Mouse (Mus musculus): ENCODE results near the gene Iqsec1.
A peak's percentile ranks its signal among the peaks of the same experiment; 100 is the strongest.
"Not testable (repeated sequence)": the region's sequence is repeated elsewhere in the genome, so short reads cannot be mapped to it uniquely, and the experiment has no call there.

The Iqsec1 gene

DNA sequence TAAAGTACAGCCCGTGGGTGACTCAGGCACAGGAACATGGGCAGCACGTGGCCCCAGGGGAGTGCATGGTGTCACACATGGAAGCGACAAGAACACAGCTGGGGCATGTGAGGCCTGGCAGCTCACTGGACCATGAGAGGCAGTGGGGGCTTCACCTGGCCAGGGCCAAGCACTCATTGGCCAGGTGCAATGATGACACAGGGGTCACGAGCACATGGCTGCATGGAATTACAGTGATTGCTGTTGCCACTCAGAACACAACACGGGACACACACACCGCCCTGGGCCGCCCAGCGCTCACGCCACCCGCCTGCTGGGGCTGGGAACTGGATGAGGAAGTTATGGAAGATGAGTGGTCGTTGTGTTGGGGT is 327.5 kb downstream of the Iqsec1 start:
- no peak for DNase-seq (ENCODE audit: low spot score)

DNA sequence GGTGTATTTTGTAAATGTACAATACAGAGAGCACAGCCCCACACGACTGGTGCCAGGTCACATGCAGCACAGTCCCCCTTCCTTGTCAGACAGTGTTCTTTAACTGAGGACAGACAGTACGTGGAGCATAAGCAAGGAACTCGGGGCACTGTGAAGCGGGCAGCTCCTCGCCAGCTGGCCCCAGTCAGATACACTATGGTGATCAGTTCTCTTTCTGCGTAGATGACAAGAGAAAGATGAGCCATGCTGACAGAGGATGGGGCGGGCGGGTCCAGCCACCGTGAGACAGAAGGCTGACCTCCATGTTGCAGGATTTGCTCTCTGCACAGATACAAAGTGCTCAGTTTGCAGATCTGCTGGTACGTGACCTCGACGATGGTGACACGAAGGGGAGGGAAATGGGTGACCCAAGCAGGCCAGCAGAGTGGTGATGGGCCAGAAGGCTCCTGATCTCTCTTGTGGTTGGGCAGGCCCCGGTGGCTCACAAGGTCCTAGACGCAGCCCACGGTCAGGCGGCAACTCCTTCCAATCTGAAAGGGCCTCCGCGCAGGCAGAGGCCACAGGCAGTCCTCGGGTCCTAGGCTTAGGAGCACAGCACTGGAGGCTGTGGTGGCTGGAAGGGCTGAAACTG is 328.0 kb downstream of the Iqsec1 start:
- DNase-seq (ENCODE audit: low spot score): peak; percentile 48

DNA sequence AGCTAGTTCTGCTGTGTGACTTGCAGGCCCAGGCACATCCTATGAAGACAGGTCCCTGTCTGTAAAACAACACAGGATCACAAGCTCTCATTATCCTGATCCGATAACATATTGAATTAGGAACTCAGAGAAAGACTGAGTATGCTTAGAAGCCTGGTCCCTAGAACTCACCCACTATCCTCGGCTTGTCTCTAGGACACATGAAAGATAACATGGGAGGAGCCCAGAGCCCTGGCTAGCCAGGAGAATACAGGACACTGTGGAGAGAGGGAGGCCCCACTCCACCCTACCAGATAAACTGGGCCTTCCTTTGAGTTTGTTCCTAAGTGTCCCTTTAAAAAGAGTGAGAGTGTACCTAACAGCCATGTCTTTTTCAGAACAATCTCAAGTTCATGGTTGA is 328.6 kb downstream of the Iqsec1 start:
- DNase-seq (ENCODE audit: low spot score): no peak

DNA sequence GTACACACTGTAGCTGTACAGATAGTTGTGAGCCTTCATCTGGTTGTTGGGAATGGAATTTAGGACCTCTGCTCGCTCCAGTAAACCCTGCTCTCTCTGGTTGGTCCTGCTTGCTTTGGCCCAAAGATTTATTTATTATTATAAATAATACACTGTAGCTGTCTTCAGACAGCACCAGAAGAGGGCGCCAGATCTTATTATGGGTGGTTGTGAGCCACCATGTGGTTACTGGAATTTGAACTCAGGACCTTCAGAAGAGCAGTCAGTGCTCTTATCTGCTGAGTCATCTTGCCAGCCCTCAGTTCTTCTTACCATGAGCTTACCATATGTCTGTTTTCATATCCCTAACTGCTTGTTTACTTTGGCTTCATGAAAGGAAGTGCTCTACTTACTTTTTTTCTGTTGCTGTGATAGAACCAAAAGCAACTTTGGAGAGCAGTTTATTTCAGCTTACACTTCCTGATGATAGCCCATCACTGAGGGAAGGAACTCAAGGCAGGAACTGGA is 332.1 kb downstream of the Iqsec1 start:
- DNase-seq (ENCODE audit: low spot score): not testable (repeated sequence)

DNA sequence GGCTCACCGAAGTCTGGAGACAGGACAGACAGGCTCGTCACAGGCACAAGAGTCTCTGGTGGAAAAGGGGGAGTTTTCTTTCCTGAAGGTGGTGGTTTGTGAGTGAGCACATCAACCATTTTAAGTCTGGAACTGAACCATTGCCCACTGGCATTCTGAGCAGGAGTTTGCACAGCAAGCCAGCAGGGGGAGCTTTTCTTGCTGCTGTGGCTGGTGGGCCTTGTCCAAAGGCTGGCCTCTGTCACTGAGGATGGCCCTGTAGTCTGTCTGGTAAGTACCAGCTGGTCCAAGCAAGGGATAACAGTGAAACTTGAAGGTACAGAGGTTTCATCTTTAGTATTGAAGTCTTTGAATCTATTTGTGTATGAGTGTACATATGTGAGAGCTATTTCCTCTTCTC is 334.7 kb downstream of the Iqsec1 start:
- DNase-seq (ENCODE audit: low spot score): no peak

DNA sequence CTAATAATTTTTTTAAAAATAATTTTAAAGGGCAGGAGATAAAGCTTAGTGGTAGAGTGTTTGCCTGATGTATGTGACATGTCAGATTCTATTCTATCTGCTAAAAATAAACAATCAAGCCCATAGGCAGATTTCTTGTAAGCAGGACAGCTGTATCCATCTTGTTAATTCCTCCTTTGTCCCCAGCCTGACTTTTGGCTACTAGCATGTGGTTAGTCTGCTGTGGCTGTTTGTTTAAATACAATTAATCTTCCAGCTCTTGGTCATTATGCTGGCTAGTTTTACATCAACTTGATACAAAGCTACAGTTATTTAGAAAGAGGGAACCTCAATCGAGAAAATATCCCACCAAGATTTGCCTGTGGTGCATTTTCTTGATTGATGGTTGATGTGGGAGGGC is 337.9 kb downstream of the Iqsec1 start:
- DNase-seq (ENCODE audit: low spot score): no peak

DNA sequence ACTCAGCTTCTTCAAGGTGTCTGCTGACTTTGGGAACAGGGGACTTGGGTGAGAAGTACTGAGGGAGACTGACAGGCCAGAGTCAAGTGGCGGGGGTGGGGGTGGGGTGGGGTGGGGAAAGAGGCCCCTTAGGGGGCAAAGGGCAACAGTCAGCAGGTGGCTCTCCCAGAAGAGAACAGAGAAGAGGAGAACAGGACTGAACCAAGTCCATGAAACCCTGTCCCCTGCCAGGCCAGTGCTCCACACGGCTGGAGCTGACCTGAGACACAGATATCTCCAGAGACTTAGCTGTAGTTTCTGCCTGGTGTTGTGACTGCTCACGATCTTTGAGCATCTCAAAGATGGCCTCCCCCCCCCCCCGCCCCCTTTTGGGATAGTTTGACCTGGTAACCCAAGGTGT is 339.2 kb downstream of the Iqsec1 start:
- no peak for DNase-seq (ENCODE audit: low spot score)

DNA sequence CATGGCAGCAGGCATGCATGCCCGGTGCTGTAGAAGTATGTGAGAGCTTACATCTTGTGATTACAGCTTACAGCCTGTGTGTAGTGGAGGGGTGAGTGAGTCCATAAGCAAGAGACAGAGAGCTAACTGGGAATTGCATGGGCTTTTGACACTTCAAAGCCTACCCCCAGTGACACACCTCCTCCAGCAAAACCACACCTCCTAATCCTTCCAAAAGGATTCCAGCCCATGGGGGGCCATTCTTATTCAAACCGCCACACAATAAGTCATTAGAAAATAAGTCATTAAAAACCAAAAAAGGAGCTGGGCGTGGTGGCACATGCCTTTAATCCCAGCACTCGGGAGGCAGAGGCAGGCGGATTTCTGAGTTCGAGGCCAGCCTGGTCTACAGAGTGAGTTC is 340.1 kb downstream of the Iqsec1 start:
- no peak for DNase-seq (ENCODE audit: low spot score)

DNA sequence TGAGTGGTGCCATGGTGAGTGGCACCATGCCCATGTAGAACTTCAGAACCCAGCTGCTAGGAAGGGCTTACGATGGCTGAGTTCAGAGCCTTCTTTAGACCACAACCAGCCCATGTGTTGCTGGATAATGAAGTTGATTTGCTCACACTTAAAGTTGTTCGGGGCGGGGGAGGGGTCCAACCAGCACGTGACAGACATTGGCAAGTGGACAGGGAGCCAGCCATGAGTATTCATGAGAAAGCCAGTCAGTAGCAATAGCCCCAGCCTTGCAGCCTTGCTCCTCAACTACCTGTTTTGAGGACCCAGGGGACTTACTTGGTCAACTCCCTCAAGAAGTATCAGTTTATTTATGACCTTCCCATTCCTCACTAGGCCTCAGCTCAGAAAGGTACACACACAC is 343.5 kb downstream of the Iqsec1 start:
- no peak for DNase-seq (ENCODE audit: low spot score)

DNA sequence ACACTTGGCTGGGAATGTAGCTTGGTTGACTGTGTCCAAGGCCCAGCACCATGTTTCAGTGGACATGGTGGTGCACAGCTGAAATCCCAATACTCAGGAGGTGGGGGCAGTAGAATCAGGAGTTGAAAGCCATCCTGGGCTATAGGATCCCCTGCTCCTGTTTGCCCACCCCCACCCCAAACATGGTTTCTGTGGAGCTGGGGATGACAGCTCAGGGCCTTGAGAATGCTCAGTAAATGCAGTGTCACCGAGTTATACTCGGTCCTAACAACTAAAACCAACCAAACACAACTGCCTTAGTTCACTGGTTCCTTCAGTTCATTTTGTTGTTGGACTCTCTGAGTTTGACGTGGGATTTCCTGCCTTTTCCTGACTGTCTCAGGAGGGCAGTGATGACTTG is 345.4 kb downstream of the Iqsec1 start:
- DNase-seq (ENCODE audit: low spot score): no peak

DNA sequence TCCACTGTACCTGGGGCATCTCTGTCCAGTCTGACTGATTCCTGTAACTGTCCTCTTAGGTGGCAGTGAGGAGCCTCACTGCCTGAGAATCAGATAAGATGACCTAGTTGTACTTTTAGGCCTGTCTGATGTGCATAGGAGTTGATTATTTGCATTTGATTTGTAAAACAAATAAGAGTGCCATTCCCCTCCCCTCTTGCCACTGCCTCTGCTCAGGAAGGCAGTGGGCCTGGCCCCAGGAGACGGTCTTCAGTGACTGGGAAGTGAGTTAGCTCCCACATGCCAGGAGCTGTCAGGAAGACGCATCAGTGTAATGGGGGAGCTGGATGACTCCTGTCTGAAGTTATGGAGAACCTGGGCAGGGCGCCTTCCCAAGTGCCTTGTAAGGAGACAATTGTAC is 352.9 kb downstream of the Iqsec1 start:
- no peak for DNase-seq (ENCODE audit: low spot score)

DNA sequence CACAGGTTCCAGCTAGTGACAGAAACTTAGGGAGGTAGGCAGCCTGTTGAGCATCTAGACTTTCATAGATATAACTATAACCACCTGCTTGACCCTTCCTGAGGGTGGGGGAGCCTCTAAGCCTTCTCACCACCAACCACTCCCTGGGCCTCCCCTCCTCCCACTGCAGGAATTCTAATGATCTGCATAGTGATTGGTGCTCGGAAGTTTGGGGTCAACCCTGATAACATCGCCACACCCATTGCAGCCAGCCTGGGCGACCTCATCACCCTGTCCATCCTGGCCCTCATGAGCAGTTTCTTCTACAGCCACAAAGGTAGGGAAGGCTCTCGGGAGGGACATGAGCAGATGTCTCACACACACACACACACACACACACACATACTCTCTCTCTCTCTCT is 353.4 kb downstream of the Iqsec1 start:
- DNase-seq (ENCODE audit: low spot score): no peak

DNA sequence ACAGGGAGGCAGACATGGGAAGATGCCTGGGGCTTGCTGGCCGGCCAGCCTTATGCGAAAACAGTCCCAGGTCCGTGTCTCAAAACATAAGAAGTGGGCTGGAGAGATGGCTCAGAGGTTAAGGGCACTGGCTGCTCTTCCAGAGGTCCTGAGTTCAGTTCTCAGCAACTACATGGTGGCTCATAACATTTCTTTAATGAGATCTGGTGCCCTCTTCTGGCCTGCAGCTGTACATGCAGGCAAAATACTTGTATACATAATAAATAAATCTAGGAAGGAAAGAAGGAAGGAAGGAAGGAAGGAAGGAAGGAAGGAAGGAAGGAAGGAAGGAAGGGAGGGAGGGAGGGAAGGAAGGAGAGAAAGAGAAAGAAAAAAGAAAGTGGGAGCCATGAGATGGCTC is 356.0 kb downstream of the Iqsec1 start:
- not testable (repeated sequence) for DNase-seq (ENCODE audit: low spot score)

DNA sequence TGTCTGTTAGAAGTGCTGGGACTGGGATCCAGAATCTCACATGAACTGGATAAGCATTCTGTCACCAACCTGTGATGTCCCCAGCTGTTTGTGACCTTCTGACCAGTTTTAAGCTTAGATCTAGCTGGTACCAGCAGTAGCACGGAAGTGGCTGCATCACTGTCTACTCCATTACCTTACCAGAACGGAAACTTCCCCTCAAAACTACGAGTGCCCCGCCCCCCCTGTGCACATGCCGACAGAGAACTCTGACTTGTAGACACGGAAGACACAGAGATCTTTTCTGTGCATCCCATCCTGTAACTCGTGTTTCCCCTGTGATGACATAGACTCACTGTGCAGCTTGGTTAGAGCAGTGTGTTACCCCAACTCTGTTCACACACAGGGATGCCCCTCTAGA is 358.1 kb downstream of the Iqsec1 start:
- DNase-seq (ENCODE audit: low spot score): no peak

DNA sequence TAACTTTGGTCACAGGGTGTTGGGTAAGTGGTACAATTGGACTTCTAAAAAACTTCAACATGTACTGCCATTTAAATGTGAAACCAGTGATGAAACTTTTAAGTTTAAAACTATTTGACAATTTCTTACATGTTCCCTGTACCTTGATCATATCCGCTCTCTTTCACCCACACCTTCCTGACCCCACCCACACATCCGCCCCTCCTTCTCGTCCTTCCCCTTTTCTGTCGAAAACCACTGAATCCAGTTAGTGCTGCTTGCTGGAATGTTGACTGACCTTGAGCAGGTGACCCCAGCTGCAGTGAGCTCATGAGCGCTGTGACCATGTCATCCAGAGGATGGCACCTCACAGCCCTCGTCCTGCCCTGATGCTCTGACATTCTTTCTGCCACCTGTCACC is 359.0 kb downstream of the Iqsec1 start:
- DNase-seq (ENCODE audit: low spot score): no peak

DNA sequence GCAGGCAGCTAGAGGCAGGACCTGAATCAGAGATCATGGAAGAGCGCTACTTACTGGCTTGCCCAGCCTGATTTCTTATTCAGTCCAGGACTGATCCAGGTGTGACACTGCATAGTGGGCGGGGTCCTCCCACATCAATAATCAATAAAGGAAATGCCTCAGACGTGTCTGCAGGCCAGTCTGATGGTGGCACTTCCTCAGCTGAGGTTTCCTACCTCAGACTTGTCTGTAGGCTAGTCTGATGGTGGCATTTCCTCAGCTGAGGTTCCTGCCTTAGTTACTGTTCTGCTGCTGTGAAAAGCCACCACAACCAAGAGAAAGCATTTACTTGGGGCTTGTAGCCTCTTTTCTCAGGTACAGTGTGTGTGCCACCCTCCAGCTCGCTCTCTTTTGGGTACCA is 360.9 kb downstream of the Iqsec1 start:
- DNase-seq (ENCODE audit: low spot score): no peak

DNA sequence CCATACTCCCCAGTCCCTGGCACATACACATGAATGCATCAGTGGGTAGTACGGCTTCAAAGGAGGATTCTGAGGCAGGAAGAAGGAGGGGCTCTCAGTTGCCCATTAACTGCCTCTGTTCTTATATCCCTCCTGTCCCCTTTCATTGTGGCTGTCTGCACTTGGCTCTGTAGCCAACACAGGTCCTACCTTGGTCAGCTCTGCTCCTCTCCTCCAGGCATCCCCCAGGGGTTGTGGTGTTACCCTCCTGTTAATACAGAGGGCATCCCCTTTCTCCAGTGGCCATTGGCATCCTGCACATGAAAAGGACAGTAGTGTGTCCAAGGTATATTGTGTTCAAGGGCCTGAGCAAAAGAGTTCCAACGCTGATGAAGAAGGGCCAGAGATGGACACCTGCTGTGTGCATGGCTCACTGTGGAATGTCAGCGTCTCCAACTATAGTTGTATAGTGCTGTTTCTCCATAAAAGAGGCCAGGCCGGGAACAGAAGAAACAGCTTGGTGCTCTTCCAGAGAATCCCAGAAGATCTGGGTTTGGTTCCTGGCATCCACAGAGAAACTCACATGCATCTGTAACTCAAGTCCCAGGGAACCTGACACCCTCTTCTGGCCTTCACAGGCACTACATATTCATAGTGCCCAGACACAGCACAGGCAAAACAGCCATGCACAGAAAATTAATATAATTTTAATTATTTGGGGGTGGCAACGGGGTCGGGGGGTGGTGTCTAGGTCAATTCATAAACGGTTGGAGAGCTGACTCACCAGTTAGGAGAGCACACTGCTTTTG is 363.1 kb downstream of the Iqsec1 start:
- no peak for DNase-seq (ENCODE audit: low spot score)

DNA sequence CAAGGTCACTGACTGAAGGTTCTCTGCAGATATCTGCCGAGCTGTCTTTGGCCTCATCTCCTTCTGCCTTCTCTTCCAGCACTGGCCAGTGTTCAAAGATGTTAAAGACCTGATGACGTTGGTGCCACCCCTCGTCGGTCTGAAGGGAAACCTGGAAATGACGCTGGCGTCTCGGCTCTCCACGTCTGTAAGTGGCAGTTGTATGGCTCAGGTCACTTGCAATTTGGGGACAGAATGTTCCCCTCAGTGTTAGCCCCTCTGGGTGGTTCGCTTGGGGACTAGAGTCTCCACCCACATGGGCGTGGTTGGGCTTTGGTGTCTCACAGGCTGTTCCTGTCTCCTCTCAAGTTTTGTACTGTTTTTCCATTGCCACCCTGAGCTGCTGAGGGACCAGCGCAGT is 363.8 kb downstream of the Iqsec1 start:
- no peak for DNase-seq (ENCODE audit: low spot score)

DNA sequence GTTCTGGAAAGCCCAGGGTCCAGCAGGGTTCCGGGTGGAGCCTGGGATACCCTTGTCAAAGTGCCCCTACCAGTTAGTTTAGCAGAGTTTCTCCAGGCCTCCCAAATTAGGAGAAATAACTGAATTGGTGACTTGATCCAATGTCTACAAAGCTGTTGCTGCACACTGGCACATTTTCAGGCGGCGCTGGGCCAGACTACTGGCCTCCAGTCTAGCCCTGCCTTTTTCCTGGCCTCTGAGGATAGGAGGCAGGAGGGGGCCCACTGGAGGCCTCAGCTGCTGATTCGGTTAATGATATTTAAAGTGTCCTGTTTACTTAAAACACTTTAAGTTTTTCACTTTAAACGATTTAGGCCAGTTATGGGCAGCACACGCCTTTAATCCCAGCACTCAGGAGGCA is 364.3 kb downstream of the Iqsec1 start:
- DNase-seq (ENCODE audit: low spot score): no peak

DNA sequence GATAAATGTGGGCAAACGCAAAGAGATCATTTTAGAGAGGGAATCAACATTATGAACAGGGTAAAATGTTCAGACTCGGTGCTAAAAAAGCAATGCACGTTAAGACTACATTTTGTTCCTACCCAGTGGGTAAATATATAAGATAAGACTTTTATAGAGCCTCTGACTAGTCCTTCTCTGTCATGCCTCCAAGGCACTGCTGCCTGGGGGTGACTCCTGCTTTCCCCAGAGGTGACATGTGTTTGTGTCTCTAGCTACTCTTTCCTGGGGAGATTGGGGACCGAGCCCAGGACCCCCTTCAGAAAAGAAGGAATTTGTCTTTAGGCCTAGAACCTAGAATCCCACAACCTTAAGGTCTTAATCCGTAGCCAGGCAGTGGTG is 365.0 kb downstream of the Iqsec1 start:
- DNase-seq (ENCODE audit: low spot score): no peak

DNA sequence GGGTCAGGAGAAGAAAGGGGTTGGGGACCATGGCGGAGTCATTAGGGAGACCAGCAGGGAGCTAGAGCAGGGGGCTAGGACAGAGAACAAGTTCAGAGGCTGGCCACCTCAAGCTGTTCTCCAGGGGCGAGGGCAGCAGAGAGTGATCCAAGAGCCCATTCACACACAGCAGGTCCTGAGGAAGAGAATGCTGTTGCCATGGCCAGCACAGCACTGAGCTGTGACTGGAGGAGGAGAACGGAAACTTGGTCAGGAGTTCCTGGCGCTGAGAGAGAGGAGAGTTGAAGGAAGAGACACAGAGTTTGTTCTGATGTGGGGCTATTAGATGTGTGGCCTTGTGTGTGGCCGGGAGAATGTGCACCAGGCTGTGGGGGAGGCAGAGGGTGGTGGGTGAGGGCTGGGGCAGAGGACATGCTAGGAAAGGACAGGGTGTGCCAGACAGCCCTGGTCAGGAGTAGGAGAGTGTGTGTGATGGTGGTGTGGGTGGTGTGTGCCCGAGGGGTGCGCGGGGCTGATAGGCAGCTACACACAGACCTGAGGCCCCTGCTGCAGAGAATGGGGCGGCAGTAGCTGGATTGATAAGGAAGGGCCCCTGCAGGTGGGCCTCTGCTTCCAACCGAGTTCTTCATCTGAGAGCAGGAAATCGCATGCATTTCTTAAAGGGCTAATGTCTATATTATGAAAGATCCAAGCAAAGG is 365.6 kb downstream of the Iqsec1 start:
- DNase-seq (ENCODE audit: low spot score): peak; percentile 71

DNA sequence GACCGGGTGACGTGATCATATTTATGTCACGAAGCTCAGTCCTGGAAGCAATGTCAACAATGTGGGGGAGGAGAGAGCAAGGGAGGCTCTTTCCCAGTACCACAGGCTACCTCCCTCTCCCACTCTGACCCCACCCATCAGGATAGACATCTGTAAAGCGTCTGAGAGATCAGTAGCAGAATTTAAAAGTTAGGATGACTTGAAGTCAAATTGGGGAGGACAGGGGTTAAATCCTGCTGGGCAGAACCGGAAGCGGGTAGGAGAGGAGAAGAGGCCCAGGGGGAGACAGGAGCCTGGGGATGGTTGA is 366.9 kb downstream of the Iqsec1 start:
- no peak for DNase-seq (ENCODE audit: low spot score)

DNA sequence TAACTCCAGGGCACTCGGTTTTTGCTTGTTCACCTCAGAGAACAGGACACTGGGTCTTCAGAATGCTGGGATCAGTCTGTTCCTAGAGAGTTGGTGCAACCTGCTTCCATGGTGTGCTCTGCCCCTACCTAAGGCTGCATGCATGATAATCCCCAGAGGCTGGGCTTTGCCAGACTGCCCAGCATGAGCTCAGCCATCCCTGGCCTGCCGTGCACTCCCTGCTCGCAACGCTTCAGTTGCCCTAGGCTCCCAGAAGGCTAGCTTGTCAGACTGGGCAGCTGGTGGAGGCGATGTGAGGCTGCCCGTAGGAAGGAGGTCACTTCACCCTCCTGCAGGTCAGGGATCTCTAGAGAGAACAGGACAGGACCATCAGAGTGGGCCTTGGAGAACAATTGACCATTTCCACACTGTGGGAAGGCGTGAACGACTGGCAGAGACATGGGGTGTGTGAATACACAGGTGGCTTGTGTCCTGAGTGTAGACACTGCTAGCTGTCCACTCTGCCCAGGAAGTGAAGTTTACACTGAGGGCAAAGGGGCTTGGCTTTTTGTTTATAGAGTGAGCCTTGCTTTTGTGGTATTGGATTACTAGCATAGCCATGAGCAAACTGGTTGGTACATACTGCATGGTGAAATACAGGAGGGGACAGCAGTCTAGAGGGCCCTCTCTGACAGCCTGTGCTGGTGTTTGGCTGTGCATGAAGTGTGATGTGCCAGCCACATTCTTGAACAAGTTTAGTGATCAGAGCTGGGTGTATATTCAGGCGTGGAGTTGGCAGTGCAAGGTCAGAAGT is 367.5 kb downstream of the Iqsec1 start:
- no peak for DNase-seq (ENCODE audit: low spot score)
